Mouse (Mus musculus): Measurements from ENCODE around the gene Pex11g.

DNA sequence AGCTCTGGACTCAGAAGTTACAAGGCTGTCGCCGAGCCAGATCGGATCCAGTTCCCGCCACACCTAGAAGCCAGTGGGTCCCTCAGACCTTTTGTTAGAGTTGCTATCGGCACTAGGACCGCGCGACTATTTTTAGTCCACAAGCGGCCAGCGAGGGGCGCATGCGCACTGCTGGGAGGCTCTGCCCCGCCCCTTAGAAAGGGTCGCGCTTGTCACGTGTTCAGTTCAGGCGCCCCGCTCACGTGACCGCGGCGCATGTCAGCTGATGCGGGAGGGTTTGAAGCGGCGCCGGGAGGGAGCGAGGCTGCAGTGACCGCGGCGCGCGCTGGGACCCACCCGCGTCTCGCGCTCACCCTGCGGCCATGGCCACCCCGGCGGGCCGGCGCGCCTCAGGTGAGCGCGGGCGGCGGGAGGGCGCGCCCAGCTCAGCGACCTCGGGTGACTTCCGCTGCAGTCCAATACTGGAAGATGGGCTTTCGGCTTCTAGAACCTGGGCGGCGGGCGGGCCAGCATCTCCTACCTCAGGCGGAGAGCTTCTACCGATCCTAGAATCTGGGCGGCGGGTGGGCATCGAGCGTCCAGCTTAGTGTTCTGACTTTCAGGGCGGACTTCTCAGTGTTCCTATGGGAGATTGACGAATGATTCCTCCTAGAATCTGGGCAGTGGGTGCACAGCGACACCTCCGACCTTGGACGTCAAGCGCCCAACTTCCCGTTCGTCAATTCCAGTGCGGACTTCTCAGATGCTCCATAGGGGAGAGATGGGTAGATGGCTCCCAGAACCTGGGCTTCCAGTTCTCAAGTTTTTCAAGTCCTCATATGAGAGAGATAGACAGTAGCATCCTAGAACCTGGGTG, 33.0 kb upstream of the Pex11g start, which contains the start of gene Mcoln1:
- no peak for TF ChIP-seq CTCF (IDR thresholded peaks at IDR 0.05; ENCODE audit: extremely low read depth, insufficient read depth, low read length)
- peak; percentile 86 for TF ChIP-seq POLR2A (IDR thresholded peaks at IDR 0.05; ENCODE audit: extremely low read depth, insufficient read depth, low read length)
